8 mouse cellular contexts compared by ENCODE assay signal in the genomic region with DNA sequence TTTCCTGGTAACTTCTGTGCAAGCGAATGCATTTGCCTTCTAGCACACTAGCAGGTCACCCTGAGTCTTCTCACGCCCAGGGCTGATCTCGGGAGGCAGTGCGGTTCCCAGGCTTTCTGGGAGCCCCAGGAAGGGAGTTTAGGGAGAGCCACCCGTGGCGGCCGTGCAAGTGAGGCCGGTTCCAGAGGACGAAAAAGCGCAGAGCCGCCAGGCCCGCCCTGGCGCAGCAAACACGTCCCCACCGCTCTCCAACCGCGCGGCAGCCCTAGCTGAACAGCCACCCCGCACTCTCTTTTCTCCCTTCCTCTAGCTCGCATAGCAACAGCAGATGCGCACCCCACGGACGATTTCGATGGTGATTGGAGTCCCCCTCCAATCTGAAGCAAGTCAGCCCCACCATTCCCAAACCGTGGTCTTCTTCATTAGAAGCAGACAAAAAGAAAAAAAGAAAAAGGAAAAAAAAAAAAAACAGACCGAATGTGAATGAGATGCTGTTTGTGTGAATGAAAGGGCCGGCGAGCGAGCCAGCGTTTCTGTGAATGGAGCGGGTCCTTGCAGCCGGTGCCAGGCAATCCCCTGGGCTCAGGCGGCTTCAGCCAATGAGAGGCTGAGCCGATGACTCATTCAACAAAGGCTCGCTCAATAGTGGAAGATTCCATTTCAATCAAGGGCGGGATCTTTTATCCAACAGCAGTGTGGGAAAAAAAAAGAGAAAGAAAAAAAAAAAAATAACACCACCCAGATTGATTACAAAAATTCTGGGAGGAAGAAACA. TPM values are rescaled to one million over a fixed set of nuclear protein-coding genes. Genes with fewer than 3 reads are reported as not detected.
DNase-seq lines count a peak whose midpoint lies in the region; ATAC-seq lines count a peak whose summit lies in the region.

TSS of gene Shc3 (minus strand) at position 509 of the 774 bp plus-strand sequence.

- H3K4me1 ChIP-seq in intestine, embryonic 15.5 days (replicated peaks) = peaks cover 29% of the 10 kb centered on the region
- peaks cover 68% of the 10 kb centered on the region for H3K4me1 ChIP-seq in midbrain, embryonic 10.5 days
- H3K4me1 ChIP-seq in stomach, embryonic 14.5 days (ENCODE audit: control insufficient read depth, insufficient read depth, low read length) = peaks cover 23% of the 10 kb centered on the region; the same call in 1 of the 2 replicates

- H3K9me3 ChIP-seq in intestine, embryonic 15.5 days = no peaks in the 10 kb centered on the region
- no peaks in the 10 kb centered on the region for H3K9me3 ChIP-seq in midbrain, embryonic 10.5 days (replicated peaks)
- H3K9me3 ChIP-seq in stomach, embryonic 14.5 days (ENCODE audit: control insufficient read depth, low read depth, low read length) = no peaks in the 10 kb centered on the region

- peak; percentile 86 for ATAC-seq in intestine, embryonic 15.5 days
- peak; percentile 73 for ATAC-seq in stomach, embryonic 14.5 days (ENCODE audit: insufficient number of reproducible peaks, insufficient read depth, low FRiP score, low read depth)

- peak within 1 kb of the TSS; percentile 93 for H3K4me2 ChIP-seq in intestine, embryonic 15.5 days (replicated peaks)
- H3K4me2 ChIP-seq in stomach, embryonic 14.5 days (replicated peaks; ENCODE audit: low read depth, low read length) = peak within 1 kb of the TSS; percentile 64

- H3K27ac ChIP-seq in intestine, embryonic 15.5 days = no peak within 1 kb of the TSS
- peak within 1 kb of the TSS; percentile 92 for H3K27ac ChIP-seq in midbrain, embryonic 10.5 days (replicated peaks)
- no peak within 1 kb of the TSS for H3K27ac ChIP-seq in stomach, embryonic 14.5 days (ENCODE audit: low read length)

- WGBS in intestine, embryonic 15.5 days = under 1% methylated on average over 36 of the region's 36 CpGs
- WGBS in midbrain, embryonic 10.5 days = under 1% methylated on average over 36 of the region's 36 CpGs
- under 1% methylated on average over 36 of the region's 36 CpGs for WGBS in stomach, embryonic 14.5 days

- H3K4me3 ChIP-seq in intestine, embryonic 15.5 days (replicated peaks) = peak within 1 kb of the TSS; percentile 23
- peak within 1 kb of the TSS; percentile 77 for H3K4me3 ChIP-seq in midbrain, embryonic 10.5 days
- peak within 1 kb of the TSS; percentile 30 for H3K4me3 ChIP-seq in stomach, embryonic 14.5 days (ENCODE audit: low read depth, low read length)

- peak; percentile 72 for DNase-seq in adrenal gland, adult 8-10 months
- DNase-seq in embryo, embryonic 10 days (ENCODE audit: low spot score) = peak; percentile 94
- peak; percentile 70 for DNase-seq in gastrocnemius, postnatal 14 days
- DNase-seq in left cerebral cortex, postnatal 10 days (ENCODE audit: extremely low spot score in 1 of 2, low spot score in 2 of 2) = peak; percentile 89 to 90
- DNase-seq in midbrain, embryonic 10.5 days (ENCODE audit: low spot score) = peak; percentile 89
- no peak for DNase-seq in thymus, adult 18-20 months

- H3K27me3 ChIP-seq in intestine, embryonic 15.5 days (replicated peaks) = peaks cover 65% of the 10 kb centered on the region
- peaks cover 70% of the 10 kb centered on the region for H3K27me3 ChIP-seq in midbrain, embryonic 10.5 days (ENCODE audit: low read depth, poor library complexity, severe bottlenecking)
- peaks cover 42% of the 10 kb centered on the region for H3K27me3 ChIP-seq in stomach, embryonic 14.5 days (ENCODE audit: control insufficient read depth, insufficient read depth, low read length)

- intact Hi-C loops in gastrocnemius, postnatal 14 days (cut with DNase I; ENCODE audit: low total_unique reads) = no loop called here
- intact Hi-C loops in left cerebral cortex, postnatal 10 days (cut with DNase I) = loop anchor here (2.0 to 5.0 kb wide), 2 partner anchors 50 to 132 kb away; no protein-coding TSS in a partner anchor

- H3K9ac ChIP-seq in intestine, embryonic 15.5 days = no peak within 1 kb of the TSS
- 0 out of 2 replicates have a peak within 1 kb of the TSS, but pooled peaks have one; percentile 6 for H3K9ac ChIP-seq in stomach, embryonic 14.5 days (replicated peaks; ENCODE audit: low read depth, low read length)

- H3K36me3 ChIP-seq in intestine, embryonic 15.5 days = no peaks in the 10 kb centered on the region
- H3K36me3 ChIP-seq in midbrain, embryonic 10.5 days = no peaks in the 10 kb centered on the region
- H3K36me3 ChIP-seq in stomach, embryonic 14.5 days (ENCODE audit: control insufficient read depth, insufficient read depth, low read length) = no peaks in the 10 kb centered on the region

RNA-seq across cellular contexts. Expression of gene Shc3, which starts in this region (rescaled TPM):
- 1 to 10 TPM in 3 of 4 experiments, under 1 TPM in 1; 0.80 to 1.7 (median 1.6) TPM for total RNA-seq in adrenal gland, adult 8-10 months (2022)
- total RNA-seq in gastrocnemius, postnatal 14 days (2021) = 1 to 10 TPM; 1.4 to 2.2 TPM
- polyA plus RNA-seq in intestine, embryonic 15.5 days (2015; fragmentation: Nextera tagmentation; extraction: Ambion mirVana) = 0.28 and 0.34 TPM in 2 replicates
- 100 to 1,000 TPM; 189 to 212 TPM for total RNA-seq in left cerebral cortex, postnatal 10 days (2021)
- polyA plus RNA-seq in midbrain, embryonic 10.5 days (2016; fragmentation: Nextera tagmentation; extraction: Ambion mirVana) = 2.8 and 3.6 TPM in 2 replicates
- 0.46 and 0.50 TPM in 2 replicates for polyA plus RNA-seq in stomach, embryonic 14.5 days (2014; fragmentation: Nextera tagmentation; extraction: Ambion mirVana)

Comparison
In these comparisons a context has a peak if more than half of its experiments do, and no peak if none do; other contexts are left out.
1. RNA of gene Shc3 (total RNA-seq): 189 to 212 TPM in left cerebral cortex, postnatal 10 days; 1.4 to 2.2 TPM in gastrocnemius, postnatal 14 days and 0.80 to 1.7 TPM in adrenal gland, adult 8-10 months; every median in the first group is over 10 times any median in the second.
2. Peak in ATAC-seq, H3K4me3 ChIP-seq and H3K4me2 ChIP-seq in intestine, embryonic 15.5 days; RNA of the gene not detected or under 1 TPM.
3. Peak in ATAC-seq, H3K4me3 ChIP-seq, H3K9ac ChIP-seq and H3K4me2 ChIP-seq in stomach, embryonic 14.5 days; RNA of the gene not detected or under 1 TPM.
4. DNase-seq: peak in adrenal gland, adult 8-10 months (single experiment), embryo, embryonic 10 days (single experiment), gastrocnemius, postnatal 14 days (single experiment), left cerebral cortex, postnatal 10 days (2 of 2) and midbrain, embryonic 10.5 days (single experiment); none in thymus, adult 18-20 months (0 of 2).
5. H3K4me3 ChIP-seq: peak in every context shown above with its lines; median percentile 77 in midbrain, embryonic 10.5 days; 30 in stomach, embryonic 14.5 days; 23 in intestine, embryonic 15.5 days.